Mouse (Mus musculus) myocyte (in vitro differentiated cells): ENCODE results near the gene Methig1.

ENCODE experiments used
- CEBPB ChIP-seq: IDR thresholded peaks from 2 replicates; pipeline ENCODE4 v1.6.1; 2011; ENCODE audit warnings: mild to moderate bottlenecking, moderate library complexity; ENCODE audit not compliant: poor library complexity, insufficient read depth, severe bottlenecking
- MAX ChIP-seq: IDR thresholded peaks from one replicate; pipeline ENCODE4 v1.6.1; 2011; ENCODE audit warnings: low read depth, mild to moderate bottlenecking, control low read depth
- POLR2A ChIP-seq: IDR thresholded peaks from one replicate; pipeline ENCODE4 v1.6.1; 2011; ENCODE audit warnings: low read depth, mild to moderate bottlenecking, control low read depth, moderate library complexity; ENCODE audit not compliant: insufficient read length
- POLR2AphosphoS2 ChIP-seq: IDR thresholded peaks from one replicate; pipeline ENCODE4 v1.6.1; 2011; ENCODE audit warnings: low read depth, control low read depth; ENCODE audit not compliant: insufficient read length
- TCF12 ChIP-seq: IDR thresholded peaks from one replicate; pipeline ENCODE4 v1.6.1; 2011; ENCODE audit warnings: mild to moderate bottlenecking, control low read depth; ENCODE audit not compliant: poor library complexity, insufficient read depth, severe bottlenecking
- USF1 ChIP-seq: IDR thresholded peaks from one replicate; pipeline ENCODE4 v1.6.1; 2011; ENCODE audit warnings: low read depth, mild to moderate bottlenecking, control low read depth, moderate library complexity

DNA sequence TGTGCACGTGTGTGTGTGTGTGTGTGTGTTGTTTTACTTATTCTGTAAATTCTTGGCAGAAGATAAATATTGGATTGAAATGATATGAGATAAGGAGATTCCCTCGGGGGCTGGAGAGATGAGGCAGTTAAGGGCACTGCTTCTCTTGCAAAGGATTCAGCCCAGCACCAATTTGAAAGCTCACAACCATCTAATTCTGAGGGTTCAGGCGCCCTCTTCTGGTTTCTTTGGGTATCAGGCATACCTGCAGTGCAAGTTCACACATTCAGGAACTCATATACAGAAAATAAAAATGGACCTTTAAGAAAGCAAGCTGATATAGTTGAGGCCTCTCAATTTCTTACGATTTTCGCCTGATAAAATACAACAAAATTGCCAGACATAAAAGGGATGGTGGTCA lies 22.1 kb downstream of the Methig1 start:
- TF ChIP-seq USF1 = no peak
- no peak for TF ChIP-seq POLR2AphosphoS2
- TF ChIP-seq POLR2A = no peak
- TF ChIP-seq CEBPB = no peak
- no peak for TF ChIP-seq TCF12
- no peak for TF ChIP-seq MAX
